Mouse (Mus musculus) neutrophil, adult 83 days (primary cell): ENCODE results near the gene Ercc6l. TPM values are rescaled to one million over a fixed set of nuclear protein-coding genes. Genes with fewer than 3 reads are reported as not detected.

ENCODE experiments used
- total RNA-seq, 2 experiments: library from RNA; stranded (reverse); gene quantifications; one replicate each; pipeline ENCODE4 v1.2.4; 2023

Ercc6l gene
- 10 to 100 TPM; 10.0 to 10.5 TPM for total RNA-seq

DNA sequence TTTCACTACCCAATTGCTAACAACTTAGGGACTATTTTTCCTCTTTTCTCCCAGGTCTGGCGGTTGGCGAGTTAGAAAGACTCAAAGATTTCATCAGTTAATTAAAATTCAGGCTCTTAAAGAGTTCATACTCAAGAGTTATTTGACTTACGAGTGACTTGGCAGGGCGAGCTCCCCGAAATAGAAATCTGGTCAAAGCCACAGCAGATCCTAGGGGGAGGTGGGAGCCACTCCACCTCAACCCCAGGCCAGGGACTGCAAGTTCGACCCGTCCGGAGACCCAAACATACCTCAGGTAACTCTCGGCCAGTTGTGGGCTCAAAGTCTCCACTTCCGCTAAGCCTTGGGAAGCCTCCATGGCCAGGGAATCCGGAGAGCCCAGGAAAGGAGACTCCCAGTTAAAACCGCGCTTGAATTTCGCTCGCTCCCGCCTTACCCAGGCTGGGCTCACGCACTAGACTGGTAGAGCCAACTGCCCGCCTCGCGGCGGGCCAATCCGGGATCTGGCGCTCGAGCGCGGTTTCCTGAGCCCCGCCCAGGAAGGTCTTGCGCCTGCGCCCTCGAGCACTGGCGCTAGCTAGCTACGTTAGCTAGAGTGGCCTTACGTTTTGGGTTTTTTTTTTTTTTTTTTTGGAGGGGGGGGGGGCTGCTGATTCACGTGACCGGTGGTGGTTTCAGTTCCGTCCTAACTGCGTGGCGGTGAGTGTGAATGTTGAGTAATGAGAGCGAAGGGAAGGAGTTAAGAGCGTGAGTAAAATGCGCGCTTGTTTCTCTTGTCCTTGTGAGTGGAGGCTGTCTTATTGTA is at the start of gene Ercc6l:
Gene Ercc6l, minus strand, starts transcription at position 474 of the 805 bp plus-strand sequence.

DNA sequence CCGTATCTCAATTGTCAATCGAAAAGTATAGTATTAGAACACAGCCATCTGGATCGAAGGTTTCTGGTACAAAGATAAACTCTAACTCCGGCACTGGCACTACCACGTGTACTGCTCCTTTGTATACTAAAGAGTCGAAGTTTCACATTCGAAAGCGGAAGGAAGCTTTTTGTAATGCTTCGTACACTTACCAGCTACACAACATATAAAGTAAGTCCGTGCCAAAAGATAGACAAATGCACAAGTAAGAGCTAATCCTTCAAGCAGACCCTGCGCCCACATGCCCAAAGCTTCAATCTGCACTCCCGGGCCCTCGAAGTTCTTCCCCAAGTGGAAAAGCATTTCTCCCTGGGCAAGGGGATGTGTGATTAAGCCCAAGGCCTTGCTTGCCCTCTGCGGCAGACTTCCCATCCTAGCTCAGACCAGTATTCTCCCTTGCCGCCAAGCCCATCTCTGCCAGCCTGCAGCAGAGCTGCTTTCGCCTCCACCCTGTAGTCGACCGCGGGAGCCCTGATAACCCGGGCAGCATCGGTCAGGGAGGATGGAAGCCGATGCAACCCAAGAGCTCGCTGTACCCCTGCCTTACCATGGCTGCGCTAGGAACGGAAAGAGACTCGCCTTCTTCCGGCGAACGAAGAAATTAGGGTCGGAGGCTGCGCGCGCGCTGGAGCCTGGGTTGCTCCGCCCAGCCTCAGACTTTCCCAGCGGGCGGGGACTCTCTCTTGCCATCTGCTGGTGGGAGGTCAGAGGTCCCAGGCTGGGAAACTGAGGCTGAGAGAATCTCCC is 32.0 kb upstream of the Ercc6l start, which contains the start of gene Rps4x:
Gene Rps4x, minus strand, starts transcription at position 683 of the 786 bp plus-strand sequence.

DNA sequence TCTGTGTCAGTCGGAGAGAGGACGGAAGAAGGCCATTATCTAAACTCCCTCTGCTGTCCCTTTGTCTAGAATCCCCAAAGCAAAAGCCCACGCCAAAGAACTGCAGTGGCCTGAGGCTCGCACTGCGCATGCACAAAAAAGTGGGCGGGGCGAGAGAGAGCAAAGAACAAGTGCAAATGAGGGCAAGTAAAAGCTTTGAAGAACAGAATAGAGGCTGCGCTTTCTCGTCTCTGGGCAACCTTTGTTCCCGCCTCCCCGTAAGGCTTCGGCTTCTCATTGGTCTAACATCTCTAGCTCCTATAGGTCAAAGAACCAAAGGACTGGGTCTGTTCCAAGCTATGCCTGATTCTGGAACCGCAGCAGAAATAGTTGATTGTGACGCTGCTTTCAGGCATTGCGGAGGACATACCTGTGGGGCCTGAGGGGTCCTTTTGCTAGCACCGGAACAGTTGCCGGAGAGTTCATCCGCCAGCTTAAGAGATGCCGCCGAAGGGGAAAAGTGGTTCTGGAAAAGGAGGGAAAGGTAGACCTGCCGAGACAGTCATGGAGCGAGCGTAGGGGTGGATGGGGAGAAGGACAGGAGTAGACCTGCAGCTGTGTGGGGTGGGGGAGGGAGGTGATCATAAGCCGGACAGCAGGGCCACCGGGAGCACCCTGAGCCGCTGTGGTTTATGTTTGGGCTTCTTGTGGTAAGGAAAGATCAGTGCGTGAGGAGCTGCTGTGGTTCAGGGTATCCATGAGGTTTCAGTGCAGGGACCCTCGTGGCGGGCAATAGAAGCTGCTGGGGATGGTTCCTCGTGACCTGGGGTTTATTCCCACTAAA is 37.6 kb downstream of the Ercc6l start, which contains the start of gene Pin4:
Gene Pin4, plus strand, starts transcription at position 406 of the 823 bp plus-strand sequence.

Other genes starting within 250 kb of the Ercc6l start
- gene Rtl5, start 85.8 kb downstream of the Ercc6l start, total RNA-seq, result 1 to 10 TPM; 2.1 to 3.9 TPM
- gene Pin4, start 37.6 kb downstream of the Ercc6l start, total RNA-seq, result 10 to 100 TPM; 18.8 to 25.2 TPM
- 1,000 to 10,000 TPM in 1 of 2 experiments, 100 to 1,000 TPM in 1; 767 to 1,028 TPM for gene Rps4x, start 32.3 kb upstream of the Ercc6l start, total RNA-seq
- gene Cited1, start 95.1 kb upstream of the Ercc6l start, total RNA-seq, result not detected